Mouse (Mus musculus) liver, adult 2 months (tissue): ENCODE measurements around the gene 2310034G01Rik.

Source experiments
- CTCF ChIP-seq: fragments of 200-500 bp; IDR thresholded peaks from 2 replicates; pipeline ENCODE4 v1.5.1; 2011; ENCODE audit warnings: low read depth, low read length, control low read depth
- POLR2A ChIP-seq: fragments of 200-500 bp; IDR thresholded peaks from 2 replicates; pipeline ENCODE4 v1.6.1; 2011; ENCODE audit warnings: low read length, control low read depth; ENCODE audit not compliant: insufficient read depth; ENCODE audit errors: extremely low read depth

DNA sequence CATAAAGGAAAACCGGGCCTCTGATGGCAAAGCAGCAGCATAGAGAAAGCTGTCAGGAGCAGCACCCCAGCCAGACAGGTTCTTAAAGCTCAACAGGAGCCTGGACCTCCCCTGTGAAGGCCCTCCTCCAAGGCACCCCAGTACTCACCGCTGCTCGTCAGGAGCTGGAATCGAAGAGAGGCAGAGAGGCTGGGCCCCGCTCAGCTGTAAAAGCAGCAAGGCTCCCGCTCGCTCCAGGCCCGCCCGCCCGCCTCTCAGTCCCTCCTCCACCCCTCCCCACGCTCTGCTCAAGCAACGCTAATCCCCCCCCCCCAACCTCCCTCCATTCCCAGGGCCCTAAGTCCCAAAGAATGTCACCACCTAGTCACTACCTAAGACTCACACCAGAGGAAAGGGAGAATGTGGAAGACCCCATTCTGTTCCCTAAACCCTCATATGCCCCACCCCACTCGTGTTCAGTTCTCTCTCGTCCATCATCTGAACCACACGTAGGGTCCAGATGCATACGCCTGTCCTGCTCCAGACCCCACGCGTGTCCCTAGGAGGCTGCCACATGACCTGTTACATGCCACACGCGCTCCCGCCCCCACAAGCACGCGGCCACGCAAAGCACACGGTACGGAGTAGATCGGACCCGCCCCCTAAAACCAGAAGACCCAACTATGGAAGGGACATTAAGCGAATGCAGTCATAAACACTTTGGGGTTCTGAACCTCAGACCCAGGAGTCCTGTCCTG is 23.9 kb downstream of the 2310034G01Rik start:
- TF ChIP-seq CTCF (no peak), POLR2A (no peak)
